Mouse (Mus musculus) gonadal fat pad, adult 2 months (tissue): ENCODE measurements around the gene Ap1m2. TPM values are rescaled to one million over a fixed set of nuclear protein-coding genes. Genes with fewer than 3 reads are reported as not detected.
"Not testable (repeated sequence)": the region's sequence is repeated elsewhere in the genome, so short reads cannot be mapped to it uniquely, and the experiment has no call there.

Experiments used
- DNase-seq: peaks from one replicate; pipeline ENCODE4 v3.0.0-alpha.2; 2012; ENCODE audit warnings: low read depth
- polyA plus RNA-seq: library from polyadenylated mRNA; depleted of rRNA; stranded (reverse); fragments of >200 nt; gene quantifications from 2 replicates; pipeline ENCODE4 v1.2.3, GENCODE M21; 2012; rRNA removed

The Ap1m2 gene
- polyA plus RNA-seq, 1 experiment = 92.6 TPM

DNA sequence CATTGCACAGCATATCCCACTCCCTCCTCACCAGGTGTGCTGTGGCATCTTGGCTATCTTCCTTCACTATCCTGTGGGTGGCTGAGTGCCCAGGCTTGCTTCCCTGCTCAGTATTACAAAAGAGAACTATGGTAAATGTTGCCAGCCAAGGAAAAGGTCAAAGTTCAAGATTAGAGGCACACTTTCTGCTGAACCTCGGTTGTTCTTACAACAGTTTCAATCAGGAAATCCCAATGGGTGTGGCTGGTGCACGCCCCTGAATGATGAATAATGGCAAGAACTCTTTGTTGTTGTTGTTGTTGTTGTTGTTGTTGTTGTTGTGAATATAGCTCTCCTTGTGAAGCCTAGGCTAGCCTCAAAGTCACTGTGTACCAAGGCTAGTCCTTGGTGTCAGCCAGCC is 50.3 kb downstream of the Ap1m2 start:
- no peak for DNase-seq

DNA sequence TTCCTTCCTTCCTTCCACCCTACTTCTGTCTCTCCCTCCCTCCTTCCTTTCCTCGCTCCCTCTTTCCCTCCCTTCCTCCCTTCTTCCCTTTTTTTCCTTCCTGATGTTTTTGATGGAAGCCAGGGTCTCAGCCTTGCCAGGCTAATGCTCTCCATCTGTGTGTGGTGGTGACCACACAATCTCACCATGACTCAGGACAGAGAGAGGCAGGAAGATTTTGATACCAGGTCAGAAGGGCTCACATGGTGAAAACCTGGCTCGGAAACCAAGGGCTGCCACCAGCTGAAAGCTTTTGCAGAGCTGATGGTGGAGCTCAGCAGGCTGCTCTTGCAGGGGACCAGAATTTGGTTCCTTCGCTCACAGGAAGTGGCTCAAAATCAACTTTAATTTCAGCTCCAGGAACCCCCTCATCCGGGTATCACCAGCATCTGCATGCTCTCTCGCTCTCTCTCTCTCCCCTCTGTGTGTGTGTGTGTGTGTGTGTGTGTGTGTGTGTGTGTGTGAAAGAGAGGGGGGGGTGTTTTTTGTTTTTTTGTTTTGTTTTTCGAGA is 51.6 kb downstream of the Ap1m2 start:
- DNase-seq = no peak

DNA sequence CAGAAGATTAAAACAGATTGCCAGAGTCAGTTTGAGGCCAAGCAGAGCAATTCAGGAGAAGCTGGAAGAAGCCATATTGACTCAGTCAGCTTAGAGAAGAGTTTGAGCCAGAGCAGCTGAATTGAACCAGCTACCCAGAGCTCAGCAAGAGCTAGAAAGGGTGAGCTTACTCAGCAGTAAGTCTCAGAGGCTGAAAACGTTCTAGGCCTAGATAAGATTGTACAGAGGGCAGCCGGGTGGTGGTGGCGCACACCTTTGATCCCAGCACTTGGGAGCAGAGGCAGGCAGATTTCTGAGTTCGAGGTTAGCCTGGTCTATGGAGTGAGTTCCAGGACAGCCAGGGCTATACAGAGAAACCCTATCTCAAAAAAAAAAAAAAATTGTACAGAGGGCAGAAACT is 55.8 kb downstream of the Ap1m2 start:
- DNase-seq = not testable (repeated sequence)

DNA sequence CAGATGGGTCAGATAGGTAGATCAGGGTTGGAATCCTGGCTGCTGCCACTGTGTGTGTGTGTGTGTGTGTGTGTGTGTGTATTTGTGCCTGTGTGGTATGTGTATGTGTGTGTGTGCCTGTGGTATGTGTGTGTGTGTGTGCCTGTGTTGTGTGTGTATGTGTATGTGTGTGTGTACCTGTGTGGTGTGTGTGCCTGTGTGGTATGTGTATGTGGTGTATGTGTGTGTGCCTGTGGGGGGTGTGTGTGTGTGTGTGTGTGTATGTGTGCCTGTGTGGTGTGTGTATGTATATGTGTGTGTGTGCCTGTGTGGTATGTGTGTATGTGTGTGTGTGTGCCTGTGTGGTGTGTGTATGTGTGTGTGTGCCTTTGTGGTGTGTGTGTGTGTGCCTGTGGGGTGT is 57.4 kb downstream of the Ap1m2 start:
- no peak for DNase-seq

DNA sequence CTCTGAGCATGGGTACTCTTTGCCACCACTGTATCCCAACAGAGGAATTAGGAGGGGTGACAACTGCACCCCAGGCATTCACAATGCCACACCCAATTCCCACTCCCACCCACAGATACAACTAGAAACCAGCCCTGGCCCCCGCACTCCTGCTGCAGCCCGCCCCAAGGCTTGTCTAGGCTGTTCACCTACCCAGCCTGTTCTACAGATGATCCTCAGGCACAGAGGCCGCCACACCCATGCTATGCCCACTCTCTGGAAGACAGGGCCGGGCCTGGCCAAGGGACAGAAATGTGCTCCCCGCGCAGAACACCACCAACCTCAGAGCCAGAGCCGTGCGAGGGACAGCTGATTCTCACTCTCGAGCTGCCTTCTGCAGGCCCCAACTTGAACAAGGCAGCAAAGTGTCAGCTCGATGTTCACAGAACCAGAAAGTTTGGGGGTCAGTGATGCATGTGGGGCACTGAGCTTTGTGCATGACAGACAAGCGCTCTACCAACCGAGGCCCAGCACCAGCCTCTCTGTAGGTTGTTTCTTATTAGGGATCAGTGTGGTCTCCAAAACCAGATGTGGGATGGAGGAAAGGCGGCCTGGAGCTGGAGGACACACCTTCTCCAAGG is 60.9 kb downstream of the Ap1m2 start:
- no peak for DNase-seq

DNA sequence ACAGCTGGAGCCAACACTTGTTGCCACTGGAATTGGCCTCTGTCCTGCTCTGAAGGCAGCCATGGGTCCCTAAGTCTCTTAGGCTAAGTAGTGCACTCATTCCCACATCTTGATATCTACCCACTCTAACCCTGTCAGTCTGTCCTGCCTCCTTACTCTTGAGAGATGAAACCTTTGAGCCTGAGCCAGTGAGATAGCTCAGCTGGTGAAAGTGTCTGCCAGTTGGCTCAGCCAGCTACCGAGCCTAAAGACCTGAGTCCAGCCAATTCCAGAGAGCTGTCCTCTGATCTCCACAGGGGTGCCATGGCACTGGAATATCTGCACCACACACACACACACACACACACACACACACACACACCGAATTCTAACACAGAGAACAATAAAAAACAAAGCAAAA is 61.6 kb downstream of the Ap1m2 start:
- no peak for DNase-seq

DNA sequence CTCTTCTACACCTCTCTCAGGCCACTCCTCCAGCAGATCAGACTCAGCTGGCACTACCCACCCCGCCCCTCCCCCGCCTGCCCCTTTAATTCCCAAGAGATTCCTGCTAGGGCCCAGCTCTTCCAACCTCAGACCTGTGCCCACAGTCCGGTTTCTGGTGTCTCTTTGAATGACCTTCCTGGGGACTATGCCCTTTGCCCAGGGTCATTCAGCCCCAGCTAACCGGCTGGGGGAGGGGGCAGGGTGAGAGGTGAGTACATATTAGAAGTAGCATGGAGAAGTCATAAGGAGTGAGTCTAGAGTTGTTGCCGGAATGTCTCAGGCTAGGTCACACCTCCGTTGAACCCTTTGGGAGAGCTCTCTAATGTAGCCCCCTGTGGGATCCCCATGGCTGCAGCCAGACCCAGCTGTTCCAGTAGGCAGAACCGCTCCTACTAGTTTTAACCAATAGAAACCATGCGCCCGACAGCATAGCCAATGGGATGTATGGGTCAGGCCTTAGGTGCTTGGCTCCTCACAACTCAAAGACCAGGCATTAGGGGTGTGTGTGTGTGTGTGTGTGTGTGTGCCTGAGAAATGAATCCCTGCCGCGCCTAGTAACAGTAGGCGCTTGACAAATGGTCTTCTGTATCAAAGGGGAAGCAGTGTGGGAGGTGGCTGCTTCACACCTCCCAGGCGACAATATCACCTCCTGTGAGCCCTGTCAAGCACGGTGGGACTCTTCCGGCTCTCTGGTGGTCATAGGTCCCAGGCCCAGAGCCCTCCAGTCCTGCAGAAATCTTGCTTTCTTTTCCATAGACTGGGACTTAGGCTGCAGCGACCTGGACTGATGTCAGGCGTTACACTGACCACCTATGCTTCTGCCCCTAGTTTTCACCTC is 62.3 kb downstream of the Ap1m2 start:
- DNase-seq = no peak

DNA sequence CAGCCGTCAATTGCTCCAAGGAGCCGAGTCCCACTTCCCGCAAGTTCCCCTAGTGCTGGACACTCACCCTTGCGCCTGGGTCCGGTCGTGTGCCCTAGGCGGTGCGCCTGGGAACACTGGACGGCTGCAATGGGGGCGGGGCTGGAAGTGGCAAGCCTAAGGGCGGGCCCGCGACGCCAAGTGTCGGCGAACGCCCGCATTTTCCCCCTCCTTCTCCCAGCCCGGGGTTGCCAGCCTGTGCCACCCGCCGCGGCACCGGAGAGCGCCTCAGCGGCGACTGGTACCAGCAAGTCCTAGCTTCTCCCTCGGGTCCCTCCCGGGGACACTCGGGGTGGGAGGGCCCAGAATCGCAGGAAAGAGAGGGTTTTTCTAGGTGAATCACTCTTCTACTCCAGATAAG is 63.8 kb downstream of the Ap1m2 start, which contains the start of gene S1pr5:
Gene S1pr5, minus strand, starts transcription at position 118 of the 400 bp plus-strand sequence.
- no peak for DNase-seq

DNA sequence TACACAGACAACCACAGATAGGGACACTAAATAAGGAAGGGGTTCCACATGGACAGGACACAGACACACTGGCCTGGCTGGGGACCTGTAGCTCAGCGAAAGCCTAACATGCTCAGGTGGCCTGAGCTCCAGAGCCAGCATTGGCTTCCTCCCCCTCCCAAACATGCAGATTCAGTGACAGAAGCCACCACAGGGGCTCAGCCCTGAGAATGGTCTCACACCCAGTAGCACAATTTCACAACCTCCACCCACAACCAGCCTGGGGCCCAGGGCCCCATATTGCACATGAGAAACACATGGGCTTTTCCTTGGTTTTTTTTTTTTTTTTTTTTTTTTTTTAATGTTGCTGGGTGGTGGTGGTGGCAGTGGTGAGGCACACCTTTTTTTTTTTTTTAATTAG is 65.8 kb downstream of the Ap1m2 start:
- DNase-seq = no peak

DNA sequence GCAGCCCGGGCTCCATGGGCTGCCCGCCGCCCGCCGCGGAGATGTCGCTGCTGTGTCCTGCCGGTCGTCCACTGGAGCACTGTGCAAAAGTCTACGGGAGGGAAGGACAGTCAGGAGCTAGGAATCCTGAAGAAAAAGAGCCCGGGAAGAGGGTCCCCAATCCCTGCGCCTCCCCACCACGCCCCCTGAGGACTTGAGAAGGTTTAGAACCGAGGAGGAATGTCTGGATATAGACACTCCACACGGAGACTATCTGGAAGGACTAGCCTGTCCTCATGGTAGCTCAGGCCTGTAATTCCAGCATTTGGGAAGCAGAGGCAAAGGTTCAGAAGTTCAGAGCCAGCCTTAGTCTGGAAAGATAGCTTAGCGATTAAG is 67.0 kb downstream of the Ap1m2 start:
- no peak for DNase-seq

DNA sequence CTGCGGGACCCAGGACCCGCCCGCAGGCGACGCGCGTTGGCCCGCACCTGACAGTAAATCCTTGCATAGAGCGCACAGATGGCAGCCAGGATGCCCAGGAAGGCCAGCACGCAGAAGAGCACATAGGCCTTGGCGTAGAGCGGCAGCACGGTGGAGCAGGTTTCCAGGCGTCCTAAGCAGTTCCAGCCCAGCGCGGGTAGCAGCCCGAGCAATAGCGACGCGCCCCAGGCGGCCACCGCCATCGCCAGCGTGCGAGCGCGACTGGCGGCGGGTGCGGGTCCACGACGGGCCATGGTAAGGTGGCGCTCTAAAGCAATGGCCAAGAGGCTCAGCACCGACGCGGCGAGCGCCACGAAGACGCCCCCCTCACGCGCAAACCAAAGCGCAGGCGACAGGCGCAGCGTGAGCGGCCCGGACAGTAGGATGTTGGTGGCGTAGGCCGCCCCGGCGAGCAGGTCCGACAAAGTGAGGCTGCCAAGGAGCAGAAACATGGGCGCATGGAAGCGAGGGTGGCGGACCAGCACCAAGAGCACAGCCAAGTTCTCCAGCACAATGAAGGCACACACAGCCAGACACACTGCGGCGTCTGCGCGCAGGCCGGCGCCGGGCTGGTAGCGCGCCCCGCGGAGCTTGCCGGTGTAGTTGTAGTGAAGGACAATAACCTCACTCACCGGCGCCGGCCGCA is 67.6 kb downstream of the Ap1m2 start:
- DNase-seq = no peak

Other genes with a start within 250 kb of the Ap1m2 start
- gene Zglp1, start 245.2 kb downstream of the Ap1m2 start, polyA plus RNA-seq = not detected in 2 replicates
- 0.13 and 0.27 TPM in 2 replicates for gene Gm49373, start 239.2 kb downstream of the Ap1m2 start, polyA plus RNA-seq
- 46.8 and 63.4 TPM in 2 replicates for gene Fdx1l, start 238.7 kb downstream of the Ap1m2 start, polyA plus RNA-seq
- 0.90 and 4.4 TPM in 2 replicates for gene Gm38431, start 220.3 kb downstream of the Ap1m2 start, polyA plus RNA-seq
- 39.2 and 46.2 TPM in 2 replicates for gene Raver1, start 220.3 kb downstream of the Ap1m2 start, polyA plus RNA-seq
- 23.5 and 28.4 TPM in 2 replicates for gene Tyk2, start 181.1 kb downstream of the Ap1m2 start, polyA plus RNA-seq
- 49.6 and 72.2 TPM in 2 replicates for gene Cdc37, start 162.4 kb downstream of the Ap1m2 start, polyA plus RNA-seq
- 16.6 and 24.5 TPM in 2 replicates for gene Pde4a, start 146.6 kb downstream of the Ap1m2 start, polyA plus RNA-seq
- gene Keap1, start 73.0 kb downstream of the Ap1m2 start, polyA plus RNA-seq = 67.8 and 68.5 TPM in 2 replicates
- gene S1pr5, start 63.9 kb downstream of the Ap1m2 start, polyA plus RNA-seq = 0.37 and 0.53 TPM in 2 replicates
- gene Atg4d, start 47.0 kb downstream of the Ap1m2 start, polyA plus RNA-seq = 25.7 and 27.3 TPM in 2 replicates
- gene Kri1, start 24.4 kb downstream of the Ap1m2 start, polyA plus RNA-seq = 19.8 and 20.5 TPM in 2 replicates
- 21.0 and 25.1 TPM in 2 replicates for gene Cdkn2d, start 20.9 kb downstream of the Ap1m2 start, polyA plus RNA-seq
- 51.7 and 61.5 TPM in 2 replicates for gene Slc44a2, start 8.4 kb upstream of the Ap1m2 start, polyA plus RNA-seq
- 44.2 and 47.5 TPM in 2 replicates for gene Ilf3, start 55.5 kb upstream of the Ap1m2 start, polyA plus RNA-seq
- gene Qtrt1, start 99.5 kb upstream of the Ap1m2 start, polyA plus RNA-seq = 15.1 and 19.6 TPM in 2 replicates
- gene Dnm2, start 112.6 kb upstream of the Ap1m2 start, polyA plus RNA-seq = 81.3 and 90.0 TPM in 2 replicates
- gene Tmed1, start 197.9 kb upstream of the Ap1m2 start, polyA plus RNA-seq = 32.8 and 41.3 TPM in 2 replicates
- gene AB124611, start 213.8 kb upstream of the Ap1m2 start, polyA plus RNA-seq = 3.4 and 3.5 TPM in 2 replicates
- gene Carm1, start 234.6 kb upstream of the Ap1m2 start, polyA plus RNA-seq = 63.2 and 67.0 TPM in 2 replicates